Mouse (Mus musculus): Measurements from ENCODE around the gene Sipa1l1.

DNA sequence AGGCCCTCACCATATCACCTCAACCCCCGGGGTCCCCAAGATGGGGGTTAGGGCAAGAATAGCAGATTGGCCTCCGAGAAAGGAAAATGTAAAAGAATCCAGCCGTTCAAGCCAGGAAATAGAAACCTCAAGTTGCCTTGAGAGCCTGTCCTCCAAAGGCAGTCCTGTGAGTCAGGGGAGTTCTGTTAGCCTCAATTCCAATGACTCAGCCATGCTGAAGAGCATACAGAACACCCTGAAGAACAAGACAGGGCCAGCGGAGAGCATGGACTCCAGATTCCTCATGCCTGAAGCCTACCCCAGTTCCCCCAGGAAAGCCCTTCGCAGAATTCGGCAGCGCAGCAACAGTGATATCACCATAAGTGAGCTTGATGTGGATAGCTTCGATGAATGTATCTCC lies 172.1 kb downstream of the Sipa1l1 start:
- TF ChIP-seq CTCF (IDR thresholded peaks at IDR 0.05; ENCODE audit: borderline replicate concordance, insufficient read depth, low read length) (no peak), POLR2A (IDR thresholded peaks at IDR 0.05; ENCODE audit: low read depth, low read length) (no peak)

All from embryonic fibroblast, embryonic 13.5 days (primary cell).